Mouse (Mus musculus) cerebellum, postnatal 25 days (tissue): ENCODE measurements around the gene Gm10964.

Experiments used
- DNase-seq, 2 experiments: peaks; one replicate each; pipeline ENCODE4 v3.0.0; 2021; ENCODE audit warnings: mixed read lengths in 2 of 2

Gene Gm10964

GRCm38 (mm10) chr3:103734696-103735519, 4.3 kb upstream of the Gm10964 start:
- DNase-seq = no peak

- no peak for DNase-seq
Measured at GRCm38 (mm10) chr3:103735776-103736600, 3.2 kb upstream of the Gm10964 start.

- peak; percentile 52 to 61 for DNase-seq
Measured at GRCm38 (mm10) chr3:103737061-103737754, 2.0 kb upstream of the Gm10964 start.

GRCm38 (mm10) chr3:103737778-103738571, 1.2 kb upstream of the Gm10964 start, which contains the start of gene Olfml3:
Olfml3 (minus strand) TSS chr3:103738001.
- DNase-seq = peak; percentile 92 to 95

- no peak for DNase-seq
Measured at GRCm38 (mm10) chr3:103740342-103740741, 1.2 kb downstream of the Gm10964 start.

- no peak for DNase-seq
Measured at GRCm38 (mm10) chr3:103743208-103743607, 4.0 kb downstream of the Gm10964 start.

GRCm38 (mm10) chr3:103745001-103745770, 6.0 kb downstream of the Gm10964 start:
- DNase-seq = no peak

GRCm38 (mm10) chr3:103746711-103747110, 7.5 kb downstream of the Gm10964 start:
- no peak for DNase-seq

- no peak for DNase-seq
Measured at GRCm38 (mm10) chr3:103751558-103751957, 12.4 kb downstream of the Gm10964 start.

GRCm38 (mm10) chr3:103755351-103755750, 16.2 kb downstream of the Gm10964 start:
- DNase-seq = no peak

- peak in 1 of 2 experiments; percentile 1 for DNase-seq
Measured at GRCm38 (mm10) chr3:103756920-103757319, 17.8 kb downstream of the Gm10964 start.

- peak in 1 of 2 experiments; percentile 31 for DNase-seq
Measured at GRCm38 (mm10) chr3:103758456-103758855, 19.3 kb downstream of the Gm10964 start.

- no peak for DNase-seq
Measured at GRCm38 (mm10) chr3:103759261-103759970, 20.2 kb downstream of the Gm10964 start.

GRCm38 (mm10) chr3:103766789-103767188, 27.6 kb downstream of the Gm10964 start:
- no peak for DNase-seq

- peak; percentile 86 to 88 for DNase-seq
Measured at GRCm38 (mm10) chr3:103771531-103772130, 32.5 kb downstream of the Gm10964 start.

GRCm38 (mm10) chr3:103772846-103773245, 33.7 kb downstream of the Gm10964 start:
- no peak for DNase-seq

- DNase-seq = no peak
Measured at GRCm38 (mm10) chr3:103773508-103773907, 34.3 kb downstream of the Gm10964 start.

GRCm38 (mm10) chr3:103774009-103774408, 34.8 kb downstream of the Gm10964 start:
- DNase-seq = no peak

- DNase-seq = peak; percentile 76 to 79
Measured at GRCm38 (mm10) chr3:103777940-103778339, 38.8 kb downstream of the Gm10964 start.

GRCm38 (mm10) chr3:103778660-103779059, 39.5 kb downstream of the Gm10964 start:
- no peak for DNase-seq
